Mouse (Mus musculus) kidney, postnatal 0 days (tissue): ENCODE measurements around the gene Tnp1. TPM values are rescaled to one million over a fixed set of nuclear protein-coding genes. Genes with fewer than 3 reads are reported as not detected.
A peak's percentile ranks its signal among the peaks of the same experiment; 100 is the strongest.

Experiments used
- ATAC-seq: fragments of 200-750 bp; cut with Nextera tagmentation; replicated peaks from 2 replicates; pipeline ENCODE4 v1.8.0; 2017; ENCODE audit warnings: low read depth, moderate number of reproducible peaks, moderate TSS enrichment, moderate library complexity; ENCODE audit not compliant: low FRiP score
- DNase-seq: peaks from one replicate; pipeline ENCODE4 v3.0.0-alpha.2; 2016; ENCODE audit warnings: low spot score
- H3K27ac ChIP-seq: fragments of 300-500 bp; sonication (generic); 2 replicates; pipeline ENCODE4 v1.5.1; 2014; ENCODE audit warnings: mild to moderate bottlenecking
- H3K27me3 ChIP-seq: fragments of 300-500 bp; sonication (generic); 2 replicates; pipeline ENCODE4 v1.6.1; 2014; ENCODE audit warnings: low read length, mixed read lengths; ENCODE audit not compliant: insufficient read depth
- H3K36me3 ChIP-seq: fragments of 300-500 bp; sonication (generic); 2 replicates; pipeline ENCODE4 v1.6.1; 2014; ENCODE audit warnings: low read length, mixed read lengths; ENCODE audit not compliant: insufficient read depth
- H3K4me1 ChIP-seq: fragments of 300-500 bp; sonication (generic); replicated peaks from 2 replicates; pipeline ENCODE4 v1.6.1; 2014; ENCODE audit warnings: antibody characterized with exemption, low read length, mixed read lengths; ENCODE audit not compliant: insufficient read depth
- H3K4me2 ChIP-seq: fragments of 300-500 bp; sonication (generic); 2 replicates; pipeline ENCODE4 v1.6.1; 2014; ENCODE audit warnings: mild to moderate bottlenecking, low read length, moderate library complexity, mixed read lengths
- H3K4me3 ChIP-seq: fragments of 300-500 bp; sonication (generic); replicated peaks from 2 replicates; pipeline ENCODE4 v1.5.1; 2014; ENCODE audit warnings: low read depth, low read length
- H3K9ac ChIP-seq: fragments of 300-500 bp; sonication (generic); 2 replicates; pipeline ENCODE4 v1.6.1; 2014; ENCODE audit warnings: low read depth, low read length
- H3K9me3 ChIP-seq: fragments of 300-500 bp; sonication (generic); replicated peaks from 2 replicates; pipeline ENCODE4 v1.6.1; 2016; ENCODE audit warnings: low read length, inconsistent platforms, mixed read lengths
- CTCF ChIP-seq: IDR thresholded peaks from 2 replicates; pipeline ENCODE4 v1.5.1; 2016; ENCODE audit warnings: antibody characterized with exemption, low read depth, mild to moderate bottlenecking, moderate library complexity
- WGBS: fragments of 180-500 bp; shearing (Covaris S2); extraction: QIAGEN DNeasy Blood & Tissue Kit; methylation state at CpG from one replicate; pipeline ENCODE4 v1.1.7; 2014; 5-methylcytosine and 5-hydroxymethylcytosine counted together
- polyA plus RNA-seq: library from polyadenylated mRNA; unstranded; fragments of >200 nt; fragmentation: Nextera tagmentation; extraction: Ambion mirVana; gene quantifications from 2 replicates; pipeline ENCODE4 v1.2.1, GENCODE M21; 2015

Tnp1 gene
- polyA plus RNA-seq, 1 experiment from 2014 or later: not detected

- H3K9me3 ChIP-seq: no peaks in the 10 kb centered on the region
- H3K4me3 ChIP-seq: no peak overlapping the region
- no peak for TF ChIP-seq CTCF
- no peaks in the 10 kb centered on the region for H3K4me1 ChIP-seq
- DNase-seq: peak; percentile 53
- no peak overlapping the region for H3K9ac ChIP-seq
- H3K36me3 ChIP-seq: no peaks in the 10 kb centered on the region
- WGBS: 17% methylated on average over 10 of the region's 10 CpGs
- H3K4me2 ChIP-seq: no peak overlapping the region
- no peaks in the 10 kb centered on the region for H3K27me3 ChIP-seq
- peak; percentile 71; the same call in 1 of the 2 replicates for ATAC-seq
- H3K27ac ChIP-seq: no peak overlapping the region
These were observed 46.4 kb downstream of the Tnp1 start for GRCm38 (mm10) chr1:72969113-72969812.

- no peaks in the 10 kb centered on the region for H3K36me3 ChIP-seq
- 82% methylated on average over 4 of the region's 4 CpGs for WGBS
- H3K4me3 ChIP-seq: no peak overlapping the region
- no peak overlapping the region for H3K27ac ChIP-seq
- no peak overlapping the region for H3K4me2 ChIP-seq
- H3K9me3 ChIP-seq: no peaks in the 10 kb centered on the region
- no peaks in the 10 kb centered on the region for H3K4me1 ChIP-seq
- DNase-seq: no peak
- TF ChIP-seq CTCF: no peak
- H3K9ac ChIP-seq: no peak overlapping the region
- H3K27me3 ChIP-seq: no peaks in the 10 kb centered on the region
- ATAC-seq: no peak
These were observed 49.3 kb downstream of the Tnp1 start for GRCm38 (mm10) chr1:72966423-72966822.

Other genes starting within 250 kb of the Tnp1 start
- gene Igfbp2, start 191.4 kb downstream of the Tnp1 start, polyA plus RNA-seq: 116 and 123 TPM in 2 replicates
- gene Igfbp5, start 141.0 kb downstream of the Tnp1 start, polyA plus RNA-seq: 87.7 and 95.0 TPM in 2 replicates